Mouse (Mus musculus) thymus, adult 2 months (tissue): ENCODE data around the gene Bend7.

Source experiments
- CTCF ChIP-seq: fragments of 200-500 bp; IDR thresholded peaks from 2 replicates; pipeline ENCODE4 v1.5.1; 2012; ENCODE audit warnings: mild to moderate bottlenecking, control low read depth, low read length, moderate library complexity, borderline replicate concordance; ENCODE audit not compliant: control insufficient read depth, poor library complexity, insufficient read depth; ENCODE audit errors: extremely low read depth
- POLR2A ChIP-seq: fragments of 200-500 bp; IDR thresholded peaks from 2 replicates; pipeline ENCODE4 v1.6.1; 2012; ENCODE audit warnings: mild to moderate bottlenecking, low read length, control low read depth, moderate library complexity; ENCODE audit not compliant: control insufficient read depth, poor library complexity, insufficient read depth; ENCODE audit errors: extremely low read depth

DNA sequence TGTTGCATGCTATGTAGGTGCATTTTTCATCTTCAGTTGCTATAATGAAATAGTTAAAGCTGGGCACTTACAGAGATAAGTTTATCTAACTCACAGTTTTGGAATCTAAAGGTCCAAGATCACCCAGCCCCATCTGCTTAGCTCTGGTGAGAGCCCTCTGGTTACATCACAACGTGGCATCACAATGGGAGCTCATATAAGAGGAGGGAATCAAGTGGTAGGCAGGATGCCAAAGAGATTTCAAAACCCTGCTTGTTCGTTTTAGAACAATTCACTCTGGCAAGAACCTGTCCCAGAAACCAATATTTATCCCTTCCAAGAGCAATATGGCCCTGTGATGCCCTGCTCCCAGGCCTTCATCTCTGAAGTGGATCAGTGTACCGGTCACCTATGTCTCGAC is 114.5 kb downstream of the Bend7 start:
- no peak for TF ChIP-seq CTCF
- no peak for TF ChIP-seq POLR2A
